Mouse (Mus musculus) embryonic facial prominence, embryonic 10.5 days (tissue): ENCODE measurements around the gene Hoxb4. TPM values are rescaled to one million over a fixed set of nuclear protein-coding genes. Genes with fewer than 3 reads are reported as not detected.

Experiments
- DNase-seq: peaks from one replicate; pipeline ENCODE4 v3.0.0-alpha.2; 2017; ENCODE audit warnings: low spot score
- H3K27ac ChIP-seq: fragments of 300-500 bp; sonication (generic); replicated peaks from 2 replicates; pipeline ENCODE4 v1.5.1; 2016; ENCODE audit warnings: mild to moderate bottlenecking
- H3K27me3 ChIP-seq: fragments of 300-500 bp; sonication (generic); replicated peaks from 2 replicates; pipeline ENCODE4 v1.6.1; 2016; ENCODE audit warnings: low read depth, mild to moderate bottlenecking; ENCODE audit not compliant: poor library complexity, severe bottlenecking
- H3K36me3 ChIP-seq: fragments of 300-500 bp; sonication (generic); replicated peaks from 2 replicates; pipeline ENCODE4 v1.6.1; 2016; ENCODE audit warnings: mild to moderate bottlenecking, moderate library complexity
- H3K4me1 ChIP-seq: fragments of 300-500 bp; sonication (generic); 2 replicates; pipeline ENCODE4 v1.6.1; 2016
- H3K4me3 ChIP-seq: fragments of 300-500 bp; sonication (generic); 2 replicates; pipeline ENCODE4 v1.5.1; 2016; ENCODE audit warnings: mild to moderate bottlenecking, moderate library complexity
- H3K9me3 ChIP-seq: fragments of 300-500 bp; sonication (generic); 2 replicates; pipeline ENCODE4 v1.6.1; 2016; ENCODE audit warnings: mild to moderate bottlenecking
- WGBS: fragments of 180-500 bp; shearing (Covaris S2); methylation state at CpG from one replicate; pipeline ENCODE4 v1.1.7; 2016; 5-methylcytosine and 5-hydroxymethylcytosine counted together
- microRNA counts: library from miRNA; unstranded; fragments of <30 nt; microRNA quantifications from one replicate; lab custom pipeline; 2017
- microRNA-seq: library from miRNA; unstranded; fragments of <30 nt; microRNA quantifications from one replicate; pipeline ENCODE4, GENCODE M21; 2017
- polyA plus RNA-seq: library from polyadenylated mRNA; unstranded; fragments of >200 nt; fragmentation: Nextera tagmentation; extraction: Ambion mirVana; gene quantifications from 2 replicates; pipeline ENCODE4 v1.2.1, GENCODE M21; 2016

Hoxb4 gene
- polyA plus RNA-seq, 1 experiment from 2014 or later: 0.09 TPM

GRCm38 (mm10) chr11:96363807-96364206 lies 45.7 kb downstream of the Hoxb4 start:
- DNase-seq: peak; percentile 44
- Histone ChIP-seq H3K4me3 (no peak overlapping the region), H3K4me1 (peaks cover 8% of the 10 kb centered on the region; the same call in 1 of the 2 replicates), H3K27me3 (peaks cover 98% of the 10 kb centered on the region), H3K9me3 (no peaks in the 10 kb centered on the region), H3K36me3 (no peaks in the 10 kb centered on the region), H3K27ac (no peak overlapping the region)
- WGBS: 2% methylated on average over 5 of the region's 5 CpGs

GRCm38 (mm10) chr11:96365441-96366091 lies 47.5 kb downstream of the Hoxb4 start, which contains the start of gene Hoxb1:
Gene Hoxb1 (plus strand): TSS chr11:96365752.
- WGBS: 2% methylated on average over 26 of the region's 26 CpGs
- H3K4me1 ChIP-seq: peaks cover 8% of the 10 kb centered on the region; the same call in 1 of the 2 replicates
- no peaks in the 10 kb centered on the region for H3K36me3 ChIP-seq
- no peaks in the 10 kb centered on the region for H3K9me3 ChIP-seq
- no peak within 1 kb of the TSS; the same call in 1 of the 2 replicates for H3K27ac ChIP-seq
- peak within 1 kb of the TSS; percentile 33 for H3K4me3 ChIP-seq
- H3K27me3 ChIP-seq: peaks cover 100% of the 10 kb centered on the region
- DNase-seq: peak; percentile 36

- no peak overlapping the region; the same call in 1 of the 2 replicates for H3K27ac ChIP-seq
- H3K27me3 ChIP-seq: peaks cover 100% of the 10 kb centered on the region
- no peaks in the 10 kb centered on the region for H3K9me3 ChIP-seq
- peaks cover 8% of the 10 kb centered on the region; the same call in 1 of the 2 replicates for H3K4me1 ChIP-seq
- no peaks in the 10 kb centered on the region for H3K36me3 ChIP-seq
- WGBS: 2% methylated on average over 47 of the region's 47 CpGs
- H3K4me3 ChIP-seq: peak overlapping the region; percentile 33
- DNase-seq: peak; percentile 44
These were observed 48.3 kb downstream of the Hoxb4 start for GRCm38 (mm10) chr11:96366092-96367041.

GRCm38 (mm10) chr11:96367141-96367540 lies 49.1 kb downstream of the Hoxb4 start:
- no peaks in the 10 kb centered on the region for H3K9me3 ChIP-seq
- 12% methylated on average over 6 of the region's 6 CpGs for WGBS
- peak overlapping the region; percentile 33 for H3K4me3 ChIP-seq
- no peak for DNase-seq
- H3K4me1 ChIP-seq: peaks cover 8% of the 10 kb centered on the region; the same call in 1 of the 2 replicates
- H3K36me3 ChIP-seq: no peaks in the 10 kb centered on the region
- H3K27ac ChIP-seq: no peak overlapping the region
- peaks cover 100% of the 10 kb centered on the region for H3K27me3 ChIP-seq

GRCm38 (mm10) chr11:96368686-96369085 lies 50.6 kb downstream of the Hoxb4 start:
- no peak overlapping the region for H3K27ac ChIP-seq
- H3K4me1 ChIP-seq: peaks cover 15% of the 10 kb centered on the region
- no peak for DNase-seq
- WGBS: 3% methylated on average over 5 of the region's 5 CpGs
- no peak overlapping the region for H3K4me3 ChIP-seq
- peaks cover 100% of the 10 kb centered on the region for H3K27me3 ChIP-seq
- H3K9me3 ChIP-seq: no peaks in the 10 kb centered on the region
- no peaks in the 10 kb centered on the region for H3K36me3 ChIP-seq

GRCm38 (mm10) chr11:96369140-96369539 lies 51.1 kb downstream of the Hoxb4 start:
- no peak overlapping the region for H3K27ac ChIP-seq
- H3K9me3 ChIP-seq: no peaks in the 10 kb centered on the region
- DNase-seq: no peak
- no peak overlapping the region for H3K4me3 ChIP-seq
- WGBS: 8% methylated on average over 7 of the region's 7 CpGs
- H3K36me3 ChIP-seq: no peaks in the 10 kb centered on the region
- H3K4me1 ChIP-seq: peaks cover 13% of the 10 kb centered on the region
- peaks cover 100% of the 10 kb centered on the region for H3K27me3 ChIP-seq

MicroRNA genes within 50 kb of the gene (microRNA counts, 519-probe panel; counts per million panel counts)
- microRNA mmu-miR-10a (lab: Ali Mortazavi, UCI): 188 counts per million, percentile 57 among the panel's probes with 10 or more counts

Small RNA genes lying within 50 kb of the gene (microRNA-seq; reads per million reads assigned to microRNA genes)
- gene Mir10a: 372 reads per million, percentile 65 among the genes with 10 or more reads in this experiment

Other genes starting within 250 kb of the Hoxb4 start
- 596 and 634 TPM in 2 replicates for gene Atp5g1, start 242.6 kb upstream of the Hoxb4 start, polyA plus RNA-seq
- not detected in 2 replicates for gene Calcoco2, start 206.3 kb upstream of the Hoxb4 start, polyA plus RNA-seq
- not detected in 2 replicates for gene Ttll6, start 184.5 kb upstream of the Hoxb4 start, polyA plus RNA-seq
- not detected in 2 replicates for gene Hoxb13, start 124.0 kb upstream of the Hoxb4 start, polyA plus RNA-seq
- gene Hoxb9, start 46.8 kb upstream of the Hoxb4 start, polyA plus RNA-seq: not detected in 2 replicates
- not detected in 2 replicates for gene Hoxb8, start 36.4 kb upstream of the Hoxb4 start, polyA plus RNA-seq
- not detected in 2 replicates for gene Hoxb7, start 31.6 kb upstream of the Hoxb4 start, polyA plus RNA-seq
- 0.15 TPM in 1 of 2 replicates, not detected in the other for gene Hoxb6, start 25.8 kb upstream of the Hoxb4 start, polyA plus RNA-seq
- 0.07 and 0.28 TPM in 2 replicates for gene Hoxb5, start 14.9 kb upstream of the Hoxb4 start, polyA plus RNA-seq
- 0.69 and 3.4 TPM in 2 replicates for gene Hoxb3, start 5.1 kb downstream of the Hoxb4 start, polyA plus RNA-seq
- 5.8 and 17.0 TPM in 2 replicates for gene Hoxb2, start 32.3 kb downstream of the Hoxb4 start, polyA plus RNA-seq
- gene Hoxb1, start 47.5 kb downstream of the Hoxb4 start, polyA plus RNA-seq: 1.2 and 7.1 TPM in 2 replicates
- 0.19 and 0.46 TPM in 2 replicates for gene Skap1, start 146.3 kb downstream of the Hoxb4 start, polyA plus RNA-seq